Mouse (Mus musculus): ENCODE measurements at regions not wholly inside any gene's neighbourhood (a gene's known extent, or its start where the extent isn't known, plus 50 kb on each side); places are given as distances from the start of the nearest gene placed in this dataset.

DNA sequence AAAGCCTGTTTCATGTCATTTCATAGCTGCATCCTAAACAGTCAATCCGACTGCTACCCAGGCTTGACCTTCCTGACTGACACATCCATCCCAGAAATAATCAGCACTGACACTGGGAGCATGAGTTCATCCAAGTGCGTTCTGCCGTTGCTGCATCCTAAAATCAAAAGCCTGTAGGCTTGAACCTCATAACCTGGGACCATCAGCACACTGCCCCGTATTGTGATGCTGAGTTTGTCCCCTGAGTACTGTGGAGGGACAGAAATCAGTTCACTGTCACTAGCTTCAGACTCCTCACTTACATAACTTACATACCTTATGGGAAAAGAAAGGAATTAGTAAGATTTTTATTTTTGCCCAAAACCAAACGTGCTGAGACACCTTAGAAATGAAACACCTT lies 255.0 kb downstream of the Ankrd50 start:
- Histone ChIP-seq H3K9ac (ENCODE audit: control insufficient read depth, low read depth, low read length, poor library complexity, severe bottlenecking) (no peak overlapping the region), H3K4me3 (ENCODE audit: control insufficient read depth in 1 of 2, insufficient read depth in 1 of 2, low read depth in 2 of 2, low read length in 2 of 2) (no peak overlapping the region), H3K9me3 (replicated peaks; ENCODE audit: insufficient read depth, low read length) (no peaks in the 10 kb centered on the region), H3K27me3 (ENCODE audit: control insufficient read depth in 1 of 2, insufficient read depth in 2 of 2, low read length in 2 of 2) (no peaks in the 10 kb centered on the region), H3K36me3 (ENCODE audit: control insufficient read depth in 1 of 2, insufficient read depth in 2 of 2, low read length in 2 of 2) (no peaks in the 10 kb centered on the region), H3K4me1 (ENCODE audit: control insufficient read depth in 1 of 2, insufficient read depth in 2 of 2, low read length in 2 of 2) (no peaks in the 10 kb centered on the region), H3K79me2 (ENCODE audit: control insufficient read depth, insufficient read depth, low read length, poor library complexity) (no peaks in the 10 kb centered on the region), H3K27ac (ENCODE audit: control insufficient read depth, low read depth, low read length) (no peak overlapping the region)
- DNase-seq (ENCODE audit: low read depth, low spot score): no peak
- TF ChIP-seq NRF1 (IDR thresholded peaks at IDR 0.05; ENCODE audit: insufficient read depth, low read depth, low read length, poor library complexity, severe bottlenecking): no peak
- no peak for TF ChIP-seq MXI1 (IDR thresholded peaks at IDR 0.05; ENCODE audit: low read depth, low read length)
- no peak for TF ChIP-seq MAX (IDR thresholded peaks at IDR 0.05; ENCODE audit: low read length)

DNA sequence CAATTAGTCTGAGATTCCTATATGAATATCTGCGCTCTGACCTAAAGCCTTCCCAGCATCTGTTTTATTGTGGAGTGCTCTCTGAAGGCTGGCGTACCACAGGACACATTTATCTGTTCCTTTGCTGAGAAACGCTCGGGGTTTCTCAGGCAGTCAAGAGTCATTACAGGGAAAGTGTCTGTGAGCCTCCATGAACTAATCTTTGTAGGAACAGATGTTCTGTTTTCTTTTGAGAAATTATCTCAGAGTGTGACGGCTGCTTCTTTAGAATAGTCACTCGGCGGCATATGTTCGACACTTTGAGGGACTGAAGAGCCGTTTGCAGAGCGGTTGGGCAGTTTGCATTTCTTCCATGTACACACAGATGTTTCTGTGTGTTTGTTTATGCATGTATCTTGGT lies 255.6 kb downstream of the Ankrd50 start:
- Histone ChIP-seq H3K27me3 (ENCODE audit: control insufficient read depth in 1 of 2, insufficient read depth in 2 of 2, low read length in 2 of 2) (no peaks in the 10 kb centered on the region), H3K79me2 (ENCODE audit: control insufficient read depth, insufficient read depth, low read length, poor library complexity) (no peaks in the 10 kb centered on the region), H3K9ac (ENCODE audit: control insufficient read depth, low read depth, low read length, poor library complexity, severe bottlenecking) (no peak overlapping the region), H3K4me3 (ENCODE audit: control insufficient read depth in 1 of 2, insufficient read depth in 1 of 2, low read depth in 2 of 2, low read length in 2 of 2) (no peak overlapping the region), H3K4me1 (ENCODE audit: control insufficient read depth in 1 of 2, insufficient read depth in 2 of 2, low read length in 2 of 2) (no peaks in the 10 kb centered on the region), H3K36me3 (ENCODE audit: control insufficient read depth in 1 of 2, insufficient read depth in 2 of 2, low read length in 2 of 2) (no peaks in the 10 kb centered on the region), H3K9me3 (replicated peaks; ENCODE audit: insufficient read depth, low read length) (no peaks in the 10 kb centered on the region), H3K27ac (ENCODE audit: control insufficient read depth, low read depth, low read length) (no peak overlapping the region)
- TF ChIP-seq CHD1 (IDR thresholded peaks at IDR 0.05; ENCODE audit: low read depth, low read length): no peak
- TF ChIP-seq POLR2A (IDR thresholded peaks at IDR 0.05; ENCODE audit: control insufficient read depth in 1 of 2, insufficient read depth in 1 of 2, low read depth in 1 of 2, low read length in 2 of 2, poor library complexity in 1 of 2): no peak
- TF ChIP-seq MAX (IDR thresholded peaks at IDR 0.05; ENCODE audit: low read length): no peak
- no peak for TF ChIP-seq TBP (IDR thresholded peaks at IDR 0.05; ENCODE audit: low read depth, low read length)
- TF ChIP-seq HCFC1 (IDR thresholded peaks at IDR 0.05; ENCODE audit: low read depth, low read length): no peak
- no peak for TF ChIP-seq USF1 (IDR thresholded peaks at IDR 0.05; ENCODE audit: low read depth, low read length)
- TF ChIP-seq SIN3A (IDR thresholded peaks at IDR 0.05; ENCODE audit: low read length): no peak
- TF ChIP-seq ETS1 (IDR thresholded peaks at IDR 0.05; ENCODE audit: low read depth, low read length): no peak
- TF ChIP-seq E2F4 (IDR thresholded peaks at IDR 0.05; ENCODE audit: borderline replicate concordance, low read depth, low read length): no peak
- no peak for TF ChIP-seq POLR2AphosphoS5 (IDR thresholded peaks at IDR 0.05; ENCODE audit: borderline replicate concordance, low read depth, low read length)
- TF ChIP-seq EP300 (IDR thresholded peaks at IDR 0.05; ENCODE audit: low read depth in 1 of 2, low read length in 2 of 2): no peak
- TF ChIP-seq CHD2 (IDR thresholded peaks at IDR 0.05; ENCODE audit: low read length): no peak
- TF ChIP-seq ZMIZ1 (IDR thresholded peaks at IDR 0.05; ENCODE audit: low read depth, low read length): no peak
- TF ChIP-seq POLR2AphosphoS2 (IDR thresholded peaks at IDR 0.05; ENCODE audit: low read length): no peak
- TF ChIP-seq ELF1 (IDR thresholded peaks at IDR 0.05; ENCODE audit: low read depth, low read length): no peak
- no peak for DNase-seq (ENCODE audit: low read depth, low spot score)
